Mouse (Mus musculus): ENCODE results near the gene Cops8. TPM values are rescaled to one million over a fixed set of nuclear protein-coding genes. Genes with fewer than 3 reads are reported as not detected.

Cops8 gene
- polyA plus RNA-seq, 1 experiment from 2014 or later: 119 TPM

- no peak overlapping the region for H3K9ac ChIP-seq (ENCODE audit: low read depth, low read length)
- H3K9me3 ChIP-seq (ENCODE audit: control insufficient read depth, low read length): no peaks in the 10 kb centered on the region
- H3K27me3 ChIP-seq (replicated peaks; ENCODE audit: control insufficient read depth, insufficient read depth, low read length): no peaks in the 10 kb centered on the region
- WGBS: 58% methylated on average over 3 of the region's 3 CpGs
- H3K27ac ChIP-seq (ENCODE audit: low read length): no peak overlapping the region
- H3K4me1 ChIP-seq (ENCODE audit: control insufficient read depth, insufficient read depth, low read length): 0 out of 2 replicates have a peak, but pooled peaks cover 2% of the 10 kb centered on the region
- H3K4me3 ChIP-seq (ENCODE audit: low read length): no peak overlapping the region
- H3K36me3 ChIP-seq (ENCODE audit: control insufficient read depth, insufficient read depth, low read length): no peaks in the 10 kb centered on the region
- no peak for ATAC-seq
- H3K4me2 ChIP-seq (ENCODE audit: low read depth, low read length): no peak overlapping the region
Observed at GRCm38 (mm10) chr1:90634205-90634745, 31.5 kb downstream of the Cops8 start.

- H3K27me3 ChIP-seq (replicated peaks; ENCODE audit: control insufficient read depth, insufficient read depth, low read length): no peaks in the 10 kb centered on the region
- no peak overlapping the region for H3K27ac ChIP-seq (ENCODE audit: low read length)
- 0 out of 2 replicates have a peak, but pooled peaks cover 2% of the 10 kb centered on the region for H3K4me1 ChIP-seq (ENCODE audit: control insufficient read depth, insufficient read depth, low read length)
- no peaks in the 10 kb centered on the region for H3K36me3 ChIP-seq (ENCODE audit: control insufficient read depth, insufficient read depth, low read length)
- no peak overlapping the region for H3K4me3 ChIP-seq (ENCODE audit: low read length)
- 32% methylated on average over 7 of the region's 7 CpGs for WGBS
- H3K9ac ChIP-seq (ENCODE audit: low read depth, low read length): no peak overlapping the region
- no peak for ATAC-seq
- H3K9me3 ChIP-seq (ENCODE audit: control insufficient read depth, low read length): no peaks in the 10 kb centered on the region
- no peak overlapping the region for H3K4me2 ChIP-seq (ENCODE audit: low read depth, low read length)
Observed at GRCm38 (mm10) chr1:90638335-90638734, 35.6 kb downstream of the Cops8 start.

- H3K9me3 ChIP-seq (ENCODE audit: control insufficient read depth, low read length): no peaks in the 10 kb centered on the region
- no peak overlapping the region for H3K4me2 ChIP-seq (ENCODE audit: low read depth, low read length)
- WGBS: 8% methylated on average over 4 of the region's 4 CpGs
- peak overlapping the region; percentile 92 for H3K27ac ChIP-seq (ENCODE audit: low read length)
- H3K36me3 ChIP-seq (ENCODE audit: control insufficient read depth, insufficient read depth, low read length): no peaks in the 10 kb centered on the region
- no peak overlapping the region for H3K4me3 ChIP-seq (ENCODE audit: low read length)
- H3K4me1 ChIP-seq (ENCODE audit: control insufficient read depth, insufficient read depth, low read length): peaks cover 14% of the 10 kb centered on the region
- no peaks in the 10 kb centered on the region for H3K27me3 ChIP-seq (replicated peaks; ENCODE audit: control insufficient read depth, insufficient read depth, low read length)
- H3K9ac ChIP-seq (ENCODE audit: low read depth, low read length): peak overlapping the region; percentile 34; the same call in 1 of the 2 replicates
- ATAC-seq: peak; percentile 89
Observed at GRCm38 (mm10) chr1:90650781-90651437, 48.1 kb downstream of the Cops8 start.

- H3K4me3 ChIP-seq (ENCODE audit: low read length): no peak overlapping the region
- no peak overlapping the region for H3K9ac ChIP-seq (ENCODE audit: low read depth, low read length)
- H3K4me1 ChIP-seq (ENCODE audit: control insufficient read depth, insufficient read depth, low read length): peaks cover 14% of the 10 kb centered on the region
- no peaks in the 10 kb centered on the region for H3K9me3 ChIP-seq (ENCODE audit: control insufficient read depth, low read length)
- H3K27ac ChIP-seq (ENCODE audit: low read length): peak overlapping the region; percentile 92
- no peaks in the 10 kb centered on the region for H3K27me3 ChIP-seq (replicated peaks; ENCODE audit: control insufficient read depth, insufficient read depth, low read length)
- no peaks in the 10 kb centered on the region for H3K36me3 ChIP-seq (ENCODE audit: control insufficient read depth, insufficient read depth, low read length)
- H3K4me2 ChIP-seq (ENCODE audit: low read depth, low read length): no peak overlapping the region
- ATAC-seq: no peak
Observed at GRCm38 (mm10) chr1:90651781-90652180, 49.0 kb downstream of the Cops8 start.

- ATAC-seq: no peak
Observed at GRCm38 (mm10) chr1:90652553-90652952, 49.8 kb downstream of the Cops8 start.

GRCm38 (mm10) chr1:90656492-90657245 is 53.9 kb downstream of the Cops8 start:
- H3K4me3 ChIP-seq (ENCODE audit: low read length): no peak overlapping the region
- WGBS: 72% methylated on average over 16 of the region's 16 CpGs
- H3K4me1 ChIP-seq (ENCODE audit: control insufficient read depth, insufficient read depth, low read length): peaks cover 8% of the 10 kb centered on the region
- no peaks in the 10 kb centered on the region for H3K27me3 ChIP-seq (replicated peaks; ENCODE audit: control insufficient read depth, insufficient read depth, low read length)
- H3K4me2 ChIP-seq (ENCODE audit: low read depth, low read length): no peak overlapping the region
- H3K9ac ChIP-seq (ENCODE audit: low read depth, low read length): no peak overlapping the region
- no peaks in the 10 kb centered on the region for H3K36me3 ChIP-seq (ENCODE audit: control insufficient read depth, insufficient read depth, low read length)
- ATAC-seq: peak; percentile 53; the same call in 1 of the 2 replicates
- H3K27ac ChIP-seq (ENCODE audit: low read length): 0 out of 2 replicates have a peak overlapping the region, but pooled peaks have one; percentile 35
- H3K9me3 ChIP-seq (ENCODE audit: control insufficient read depth, low read length): no peaks in the 10 kb centered on the region

More at GRCm38 (mm10) chr1:90652553-90652952, 49.8 kb downstream of the Cops8 start:
- H3K27ac ChIP-seq (ENCODE audit: low read length): peak overlapping the region; percentile 92; the same call in 1 of the 2 replicates
- H3K9me3 ChIP-seq (ENCODE audit: control insufficient read depth, low read length): no peaks in the 10 kb centered on the region
- no peak overlapping the region for H3K9ac ChIP-seq (ENCODE audit: low read depth, low read length)
- no peak overlapping the region for H3K4me2 ChIP-seq (ENCODE audit: low read depth, low read length)
- H3K27me3 ChIP-seq (replicated peaks; ENCODE audit: control insufficient read depth, insufficient read depth, low read length): no peaks in the 10 kb centered on the region
- H3K4me1 ChIP-seq (ENCODE audit: control insufficient read depth, insufficient read depth, low read length): peaks cover 14% of the 10 kb centered on the region
- 80% methylated on average over 4 of the region's 4 CpGs for WGBS
- H3K36me3 ChIP-seq (ENCODE audit: control insufficient read depth, insufficient read depth, low read length): no peaks in the 10 kb centered on the region
- no peak overlapping the region for H3K4me3 ChIP-seq (ENCODE audit: low read length)

- ATAC-seq: no peak
- Histone ChIP-seq H3K4me2 (ENCODE audit: low read depth, low read length) (no peak overlapping the region), H3K27me3 (replicated peaks; ENCODE audit: control insufficient read depth, insufficient read depth, low read length) (no peaks in the 10 kb centered on the region), H3K9ac (ENCODE audit: low read depth, low read length) (no peak overlapping the region), H3K27ac (ENCODE audit: low read length) (no peak overlapping the region), H3K36me3 (ENCODE audit: control insufficient read depth, insufficient read depth, low read length) (no peaks in the 10 kb centered on the region), H3K4me1 (ENCODE audit: control insufficient read depth, insufficient read depth, low read length) (no peaks in the 10 kb centered on the region; the same call in 1 of the 2 replicates), H3K4me3 (ENCODE audit: low read length) (no peak overlapping the region), H3K9me3 (ENCODE audit: control insufficient read depth, low read length) (no peaks in the 10 kb centered on the region)
- 81% methylated on average over 10 of the region's 10 CpGs for WGBS
Observed at GRCm38 (mm10) chr1:90657292-90658050, 54.7 kb downstream of the Cops8 start.

GRCm38 (mm10) chr1:90658581-90658980 is 55.8 kb downstream of the Cops8 start:
- ATAC-seq: no peak
- H3K27ac ChIP-seq (ENCODE audit: low read length): no peak overlapping the region
- no peaks in the 10 kb centered on the region for H3K9me3 ChIP-seq (ENCODE audit: control insufficient read depth, low read length)
- no peak overlapping the region for H3K4me2 ChIP-seq (ENCODE audit: low read depth, low read length)
- no peaks in the 10 kb centered on the region for H3K27me3 ChIP-seq (replicated peaks; ENCODE audit: control insufficient read depth, insufficient read depth, low read length)
- no peak overlapping the region for H3K9ac ChIP-seq (ENCODE audit: low read depth, low read length)
- no peaks in the 10 kb centered on the region; the same call in 1 of the 2 replicates for H3K4me1 ChIP-seq (ENCODE audit: control insufficient read depth, insufficient read depth, low read length)
- no peak overlapping the region for H3K4me3 ChIP-seq (ENCODE audit: low read length)
- 92% methylated on average over 3 of the region's 3 CpGs for WGBS
- H3K36me3 ChIP-seq (ENCODE audit: control insufficient read depth, insufficient read depth, low read length): no peaks in the 10 kb centered on the region

- H3K4me2 ChIP-seq (ENCODE audit: low read depth, low read length): no peak overlapping the region
- 81% methylated on average over 7 of the region's 7 CpGs for whole genome bisulfite sequencing
- H3K36me3 ChIP-seq (ENCODE audit: control insufficient read depth, insufficient read depth, low read length): no peaks in the 10 kb centered on the region
- no peaks in the 10 kb centered on the region for H3K9me3 ChIP-seq (ENCODE audit: control insufficient read depth, low read length)
- H3K4me3 ChIP-seq (ENCODE audit: low read length): no peak overlapping the region
- no peak overlapping the region for H3K27ac ChIP-seq (ENCODE audit: low read length)
- no peak overlapping the region for H3K9ac ChIP-seq (ENCODE audit: low read depth, low read length)
- no peaks in the 10 kb centered on the region; the same call in 1 of the 2 replicates for H3K4me1 ChIP-seq (ENCODE audit: control insufficient read depth, insufficient read depth, low read length)
- H3K27me3 ChIP-seq (replicated peaks; ENCODE audit: control insufficient read depth, insufficient read depth, low read length): no peaks in the 10 kb centered on the region
- no peak for ATAC-seq
Observed at GRCm38 (mm10) chr1:90660150-90660549, 57.4 kb downstream of the Cops8 start.

Measured in intestine, embryonic 16.5 days (tissue).